Mouse (Mus musculus): ENCODE data around the gene Bckdha. TPM values are rescaled to one million over a fixed set of nuclear protein-coding genes. Genes with fewer than 3 reads are reported as not detected.

Bckdha gene
- total and polyA plus RNA-seq, 2 experiments from 2014 or later = 55.9 to 57.1 TPM

- H3K9me3 ChIP-seq (ENCODE audit: low read length) = no peaks in the 10 kb centered on the region
- peaks cover 7% of the 10 kb centered on the region; the same call in 1 of the 2 replicates for H3K27me3 ChIP-seq (ENCODE audit: insufficient read depth, low read length)
- ATAC-seq (peak; percentile 28; the same call in 1 of the 2 replicates), DNase-seq (no peak)
- peak within 1 kb of the TSS; percentile 55 for H3K9ac ChIP-seq
- no peak within 1 kb of the TSS for H3K27ac ChIP-seq (ENCODE audit: low read depth, low read length)
- H3K4me3 ChIP-seq (ENCODE audit: low read depth, low read length) = peak within 1 kb of the TSS; percentile 38
- H3K36me3 ChIP-seq (ENCODE audit: insufficient read depth) = no peaks in the 10 kb centered on the region
- TF ChIP-seq CTCF (IDR thresholded peaks at IDR 0.05; ENCODE audit: low read depth) = no peak
- H3K4me2 ChIP-seq (ENCODE audit: low read depth) = peak within 1 kb of the TSS; percentile 58
- 4% methylated on average over 29 of the region's 29 CpGs for WGBS
- H3K4me1 ChIP-seq (ENCODE audit: insufficient read depth) = peaks cover 4% of the 10 kb centered on the region; the same call in 1 of the 2 replicates
These were observed 16.0 kb upstream of the Bckdha start, which contains the start of gene Tmem91 for GRCm38 (mm10) chr7:25674719-25675300. Gene Tmem91 (minus strand): TSS chr7:25675166.

GRCm38 (mm10) chr7:25674297-25674696 lies 15.5 kb upstream of the Bckdha start:
- 27% methylated on average over 9 of the region's 9 CpGs for WGBS

GRCm38 (mm10) chr7:25672442-25672841 lies 13.7 kb upstream of the Bckdha start:
- TF ChIP-seq CTCF (IDR thresholded peaks at IDR 0.05; ENCODE audit: low read depth) = 0 out of 2 replicates have a peak, but pooled peaks have one; percentile 5
- H3K4me1 ChIP-seq (ENCODE audit: insufficient read depth) = peaks cover 4% of the 10 kb centered on the region; the same call in 1 of the 2 replicates
- no peaks in the 10 kb centered on the region for H3K9me3 ChIP-seq (ENCODE audit: low read length)
- H3K27ac ChIP-seq (ENCODE audit: low read depth, low read length) = no peak overlapping the region
- no peak overlapping the region for H3K4me2 ChIP-seq (ENCODE audit: low read depth)
- H3K36me3 ChIP-seq (ENCODE audit: insufficient read depth) = peaks cover 16% of the 10 kb centered on the region
- H3K9ac ChIP-seq = no peak overlapping the region
- peaks cover 7% of the 10 kb centered on the region; the same call in 1 of the 2 replicates for H3K27me3 ChIP-seq (ENCODE audit: insufficient read depth, low read length)
- no peak overlapping the region for H3K4me3 ChIP-seq (ENCODE audit: low read depth, low read length)
- WGBS = 51% methylated on average over 4 of the region's 4 CpGs
- ATAC-seq (no peak), DNase-seq (no peak)

More at GRCm38 (mm10) chr7:25674297-25674696, 15.5 kb upstream of the Bckdha start:
- Histone ChIP-seq H3K4me3 (ENCODE audit: low read depth, low read length) (peak overlapping the region; percentile 38), H3K4me1 (ENCODE audit: insufficient read depth) (peaks cover 4% of the 10 kb centered on the region; the same call in 1 of the 2 replicates), H3K27ac (ENCODE audit: low read depth, low read length) (no peak overlapping the region), H3K4me2 (ENCODE audit: low read depth) (peak overlapping the region; percentile 58), H3K36me3 (ENCODE audit: insufficient read depth) (peaks cover 1% of the 10 kb centered on the region; the same call in 1 of the 2 replicates), H3K9ac (peak overlapping the region; percentile 55; the same call in 1 of the 2 replicates), H3K27me3 (ENCODE audit: insufficient read depth, low read length) (peaks cover 7% of the 10 kb centered on the region; the same call in 1 of the 2 replicates), H3K9me3 (ENCODE audit: low read length) (no peaks in the 10 kb centered on the region)
- DNase-seq (no peak), ATAC-seq (no peak)
- no peak for TF ChIP-seq CTCF (IDR thresholded peaks at IDR 0.05; ENCODE audit: low read depth)

- Histone ChIP-seq H3K9me3 (ENCODE audit: low read length) (no peaks in the 10 kb centered on the region), H3K27me3 (ENCODE audit: insufficient read depth, low read length) (peaks cover 7% of the 10 kb centered on the region; the same call in 1 of the 2 replicates), H3K27ac (ENCODE audit: low read depth, low read length) (no peak overlapping the region), H3K9ac (no peak overlapping the region), H3K4me1 (ENCODE audit: insufficient read depth) (peaks cover under 1% of the 10 kb centered on the region; the same call in 1 of the 2 replicates), H3K4me3 (ENCODE audit: low read depth, low read length) (no peak overlapping the region), H3K4me2 (ENCODE audit: low read depth) (no peak overlapping the region), H3K36me3 (ENCODE audit: insufficient read depth) (peaks cover 16% of the 10 kb centered on the region)
- ATAC-seq (no peak), DNase-seq (no peak)
- no peak for TF ChIP-seq CTCF (IDR thresholded peaks at IDR 0.05; ENCODE audit: low read depth)
- WGBS = 63% methylated on average over 2 of the region's 2 CpGs
These were observed 12.9 kb upstream of the Bckdha start for GRCm38 (mm10) chr7:25671686-25672085.

- Histone ChIP-seq H3K9me3 (ENCODE audit: low read length) (no peaks in the 10 kb centered on the region), H3K36me3 (ENCODE audit: insufficient read depth) (peaks cover 18% of the 10 kb centered on the region), H3K27me3 (ENCODE audit: insufficient read depth, low read length) (peaks cover 7% of the 10 kb centered on the region; the same call in 1 of the 2 replicates), H3K4me2 (ENCODE audit: low read depth) (no peak overlapping the region), H3K9ac (no peak overlapping the region), H3K4me3 (ENCODE audit: low read depth, low read length) (no peak overlapping the region), H3K27ac (ENCODE audit: low read depth, low read length) (no peak overlapping the region), H3K4me1 (ENCODE audit: insufficient read depth) (no peaks in the 10 kb centered on the region; the same call in 1 of the 2 replicates)
- WGBS = 92% methylated on average over 4 of the region's 4 CpGs
- no peak for DNase-seq
- no peak for TF ChIP-seq CTCF (IDR thresholded peaks at IDR 0.05; ENCODE audit: low read depth)
- no peak for ATAC-seq
These were observed 11.3 kb upstream of the Bckdha start for GRCm38 (mm10) chr7:25670096-25670495.

GRCm38 (mm10) chr7:25669631-25670030 lies 10.8 kb upstream of the Bckdha start:
- Histone ChIP-seq H3K9ac (no peak overlapping the region), H3K9me3 (ENCODE audit: low read length) (no peaks in the 10 kb centered on the region), H3K4me3 (ENCODE audit: low read depth, low read length) (no peak overlapping the region), H3K27ac (ENCODE audit: low read depth, low read length) (no peak overlapping the region), H3K27me3 (ENCODE audit: insufficient read depth, low read length) (peaks cover 6% of the 10 kb centered on the region; the same call in 1 of the 2 replicates), H3K4me2 (ENCODE audit: low read depth) (no peak overlapping the region), H3K36me3 (ENCODE audit: insufficient read depth) (peaks cover 22% of the 10 kb centered on the region), H3K4me1 (ENCODE audit: insufficient read depth) (no peaks in the 10 kb centered on the region)
- ATAC-seq = no peak
- WGBS = 84% methylated on average over 9 of the region's 9 CpGs
- no peak for DNase-seq
- no peak for TF ChIP-seq CTCF (IDR thresholded peaks at IDR 0.05; ENCODE audit: low read depth)

- no peak overlapping the region for H3K4me2 ChIP-seq (ENCODE audit: low read depth)
- DNase-seq (no peak), ATAC-seq (no peak)
- peaks cover 1% of the 10 kb centered on the region; the same call in 1 of the 2 replicates for H3K27me3 ChIP-seq (ENCODE audit: insufficient read depth, low read length)
- H3K4me1 ChIP-seq (ENCODE audit: insufficient read depth) = no peaks in the 10 kb centered on the region
- 94% methylated on average over 10 of the region's 10 CpGs for WGBS
- no peak overlapping the region for H3K27ac ChIP-seq (ENCODE audit: low read depth, low read length)
- no peaks in the 10 kb centered on the region for H3K9me3 ChIP-seq (ENCODE audit: low read length)
- TF ChIP-seq CTCF (IDR thresholded peaks at IDR 0.05; ENCODE audit: low read depth) = no peak
- H3K36me3 ChIP-seq (ENCODE audit: insufficient read depth) = peaks cover 22% of the 10 kb centered on the region
- H3K9ac ChIP-seq = no peak overlapping the region
- H3K4me3 ChIP-seq (ENCODE audit: low read depth, low read length) = no peak overlapping the region
These were observed 10.4 kb upstream of the Bckdha start for GRCm38 (mm10) chr7:25669158-25669557.
